In genomic region chr12:70554586-70554985, GRCm38 (mm10) we compare ENCODE assay signal across 18 mouse cellular contexts.
A peak's percentile ranks its signal among the peaks of the same experiment; 100 is the strongest.
DNase-seq lines count a peak whose midpoint lies in the region; ATAC-seq and TF ChIP-seq lines count a peak whose summit lies in the region.
"Had no signal": no experiment of that assay in that cellular context is flagged by ENCODE, and none has a peak within 500 bp of the region (broad histone marks: within the 10 kb centered on the region; RNA-seq: fewer than 3 reads in every experiment).

No protein-coding gene starts in this region.

- 34% methylated on average over 7 of the region's 7 CpGs for WGBS in olfactory bulb, adult 2 months

- peak overlapping the region; percentile 8; the same call in 1 of the 2 replicates for H3K27ac ChIP-seq in olfactory bulb, adult 2 months (ENCODE audit: insufficient read depth, low read depth, low read length)
- H3K27ac ChIP-seq: embryonic facial prominence, embryonic 13.5 days; forebrain, embryonic 13.5 days; heart, embryonic 13.5 days; hindbrain, embryonic 13.5 days; hindbrain, postnatal 0 days had no signal

- ATAC-seq in cerebellum, adult (ENCODE audit: insufficient number of reproducible peaks, low FRiP score, low TSS enrichment), result no peak
- ATAC-seq: forebrain, embryonic 13.5 days; hindbrain, postnatal 0 days had no signal

- no peak for TF ChIP-seq CTCF in olfactory bulb, adult 2 months (IDR thresholded peaks at IDR 0.05; ENCODE audit: insufficient read depth, low read depth, low read length)

- no peaks in the 10 kb centered on the region for H3K4me1 ChIP-seq in olfactory bulb, adult 2 months (ENCODE audit: control insufficient read depth, insufficient read depth, low read length)

- no peak overlapping the region for H3K4me3 ChIP-seq in olfactory bulb, adult 2 months (ENCODE audit: insufficient read depth, low read depth, low read length)
- H3K4me3 ChIP-seq: embryonic facial prominence, embryonic 13.5 days; forebrain, embryonic 13.5 days; heart, embryonic 13.5 days; hindbrain, embryonic 13.5 days had no signal

- DNase-seq in 3134 (ENCODE audit: extremely low read depth, insufficient read length, low spot score) (peak; percentile 25), 3T3-L1 (ENCODE audit: low read depth, low spot score) (peak; percentile 74), R1 (ENCODE audit: low read depth, low spot score) (peak; percentile 30)
- DNase-seq in kidney, adult 18-20 months, result no peak
- no peak for DNase-seq in heart, adult 11 months
- no peak for DNase-seq in spleen, adult 12 weeks (ENCODE audit: low spot score)
- DNase-seq: adrenal gland, postnatal 10 days; cerebellum, adult 18-20 months; cerebellum, adult 9-11 months; cerebellum, postnatal 36 days; heart, postnatal 10 days had no signal

- TF ChIP-seq POLR2A in olfactory bulb, adult 2 months (IDR thresholded peaks at IDR 0.05; ENCODE audit: insufficient read depth, low read depth, low read length), result no peak

Comparison
In these comparisons a context has a peak if more than half of its experiments do, and no peak if none do; other contexts are left out.
1. DNase-seq: peak in 3134 (single experiment), 3T3-L1 (single experiment) and R1 (single experiment); none in kidney, adult 18-20 months (single experiment), heart, adult 11 months (single experiment) and spleen, adult 12 weeks (single experiment).